Mouse (Mus musculus) MEL (cell line): ENCODE measurements at regions not wholly inside any gene's neighbourhood (a gene's known extent, or its start where the extent isn't known, plus 50 kb on each side); places are given as distances from the start of the nearest gene placed in this dataset.

Source experiments
- DNase-seq: peaks from one replicate; pipeline ENCODE4 v3.0.0; 2011; ENCODE audit warnings: low read depth, low spot score
- H3K27ac ChIP-seq: 2 replicates; pipeline ENCODE4 v1.5.1; 2012; ENCODE audit warnings: low read depth, mild to moderate bottlenecking, control low read depth, low read length, moderate library complexity; ENCODE audit not compliant: control insufficient read depth
- H3K27me3 ChIP-seq, 2 experiments: fragments of 150-350 bp in 1 of 2; sonication (generic) in 1 of 2; 2 replicates each; pipeline ENCODE4 v1.6.1; 2012; ENCODE audit warnings: low read length in 2 of 2, mild to moderate bottlenecking in 2 of 2, improper control_type of control experiment in 1 of 2, moderate library complexity in 1 of 2; ENCODE audit not compliant: insufficient read depth in 2 of 2, control insufficient read depth in 1 of 2
- H3K36me3 ChIP-seq, 2 experiments: 2 replicates each; pipeline ENCODE4 v1.6.1; 2012 to 2014; ENCODE audit warnings: low read length in 2 of 2, improper control_type of control experiment in 1 of 2, inconsistent platforms in 1 of 2, mild to moderate bottlenecking in 1 of 2; ENCODE audit not compliant: insufficient read depth in 2 of 2, control insufficient read depth in 1 of 2
- H3K4me1 ChIP-seq, 2 experiments: fragments of 150-350 bp in 1 of 2; sonication (generic) in 1 of 2; 2 replicates each; pipeline ENCODE4 v1.6.1; 2012; ENCODE audit warnings: low read length in 2 of 2, improper control_type of control experiment in 1 of 2, mild to moderate bottlenecking in 1 of 2; ENCODE audit not compliant: insufficient read depth in 2 of 2, control insufficient read depth in 1 of 2
- H3K4me3 ChIP-seq, 2 experiments: fragments of 150-350 bp in 1 of 2; sonication (generic) in 1 of 2; 2 replicates each; pipeline ENCODE4 v1.5.1; 2012; ENCODE audit warnings: low read depth in 2 of 2, low read length in 2 of 2, mild to moderate bottlenecking in 2 of 2, moderate library complexity in 2 of 2, control low read depth in 1 of 2, improper control_type of control experiment in 1 of 2; ENCODE audit not compliant: control insufficient read depth in 1 of 2, insufficient read depth in 1 of 2
- H3K79me2 ChIP-seq: 2 replicates; pipeline ENCODE4 v1.6.1; 2012; ENCODE audit warnings: mild to moderate bottlenecking, low read length, moderate library complexity; ENCODE audit not compliant: control insufficient read depth, poor library complexity, insufficient read depth
- H3K9ac ChIP-seq: 2 replicates; pipeline ENCODE4 v1.6.1; 2012; ENCODE audit warnings: low read depth, mild to moderate bottlenecking, control low read depth, low read length, moderate library complexity; ENCODE audit not compliant: control insufficient read depth, poor library complexity, severe bottlenecking
- H3K9me3 ChIP-seq: fragments of 150-350 bp; sonication (generic); replicated peaks from 2 replicates; pipeline ENCODE4 v1.6.1; 2012; ENCODE audit warnings: mild to moderate bottlenecking, low read length, improper control_type of control experiment, moderate library complexity; ENCODE audit not compliant: insufficient read depth
- CHD1 ChIP-seq: IDR thresholded peaks from 2 replicates; pipeline ENCODE4 v1.6.1; 2012; ENCODE audit warnings: low read depth, mild to moderate bottlenecking, inconsistent platforms, low read length, improper control_type of control experiment
- HCFC1 ChIP-seq: IDR thresholded peaks from 2 replicates; pipeline ENCODE4 v1.6.1; 2012; ENCODE audit warnings: low read depth, mild to moderate bottlenecking, inconsistent platforms, low read length, improper control_type of control experiment, moderate library complexity
- SIN3A ChIP-seq: IDR thresholded peaks from 2 replicates; pipeline ENCODE4 v1.6.1; 2012; ENCODE audit warnings: low read length, improper control_type of control experiment, inconsistent platforms
- SMC3 ChIP-seq: IDR thresholded peaks from 2 replicates; pipeline ENCODE4 v1.6.1; 2011; ENCODE audit warnings: low read depth, low read length, improper control_type of control experiment
- TBP ChIP-seq: IDR thresholded peaks from 2 replicates; pipeline ENCODE4 v1.8.0; 2011; ENCODE audit warnings: low read depth, low read length, improper control_type of control experiment
- UBTF ChIP-seq: IDR thresholded peaks from 2 replicates; pipeline ENCODE4 v1.6.1; 2012; ENCODE audit warnings: low read depth, mild to moderate bottlenecking, inconsistent platforms, low read length, improper control_type of control experiment, moderate library complexity, borderline replicate concordance; ENCODE audit not compliant: insufficient read depth
- USF2 ChIP-seq, 2 experiments: IDR thresholded peaks; 2 replicates each; pipeline ENCODE4 v1.6.1; 2011 to 2012; ENCODE audit warnings: improper control_type of control experiment in 2 of 2, low read length in 2 of 2, borderline replicate concordance in 1 of 2, inconsistent platforms in 1 of 2, low read depth in 1 of 2, mild to moderate bottlenecking in 1 of 2; ENCODE audit not compliant: insufficient read depth in 1 of 2
- ZNF384 ChIP-seq: IDR thresholded peaks from 2 replicates; pipeline ENCODE4 v1.6.1; 2012; ENCODE audit warnings: low read depth, mild to moderate bottlenecking, inconsistent platforms, low read length, improper control_type of control experiment

DNA sequence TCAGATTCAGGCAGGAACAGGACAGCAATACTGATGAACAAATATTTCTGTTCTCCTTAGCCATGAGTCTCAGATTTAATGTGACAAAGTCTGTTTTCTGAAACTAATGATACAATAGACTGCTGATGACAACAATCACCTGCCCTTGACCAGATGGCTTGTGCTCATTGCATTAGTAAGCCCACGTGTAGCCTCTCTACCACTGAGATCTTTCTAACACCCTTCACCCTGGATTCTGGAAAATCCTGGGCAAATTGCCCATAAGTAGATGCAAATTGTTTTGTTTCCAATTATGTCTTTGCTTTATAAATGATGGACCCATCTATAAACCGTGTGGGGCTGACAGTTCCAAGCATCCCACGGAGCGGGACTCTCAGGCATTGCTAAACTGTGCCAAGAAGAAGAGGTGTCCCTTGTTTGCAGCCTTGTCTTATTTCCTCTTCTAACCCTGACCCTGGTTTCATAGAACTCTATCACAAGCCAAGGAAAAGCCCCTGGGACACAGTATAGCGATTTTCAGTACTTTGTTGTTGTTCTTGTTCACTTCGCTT is 475.7 kb downstream of the Tmem135 start:
- no peak for TF ChIP-seq CHD1
- no peak for TF ChIP-seq HCFC1
- no peak for TF ChIP-seq UBTF
- no peak for TF ChIP-seq SMC3
- TF ChIP-seq SIN3A: no peak
- no peak for TF ChIP-seq TBP
- no peak for TF ChIP-seq ZNF384
- no peak for TF ChIP-seq USF2 (IDR thresholded peaks at IDR 0.05; ENCODE audit: borderline replicate concordance in 1 of 2, insufficient read depth in 1 of 2, low read depth in 1 of 2, low read length in 2 of 2)

More for the DNA sequence above, 475.7 kb downstream of the Tmem135 start:
- Histone ChIP-seq H3K9me3 (no peaks in the 10 kb centered on the region), H3K36me3 (no peaks in the 10 kb centered on the region), H3K79me2 (no peaks in the 10 kb centered on the region), H3K27me3 (no peaks in the 10 kb centered on the region; a peak in 1 of 4 replicates), H3K4me1 (no peaks in the 10 kb centered on the region), H3K9ac (no peak overlapping the region), H3K27ac (no peak overlapping the region), H3K4me3 (no peak overlapping the region)
- DNase-seq: no peak
